Mouse (Mus musculus) lung, adult 2 months (tissue): ENCODE measurements around the gene Lrtm2. TPM values are rescaled to one million over a fixed set of nuclear protein-coding genes. Genes with fewer than 3 reads are reported as not detected.
"Not testable (repeated sequence)": the region's sequence is repeated elsewhere in the genome, so short reads cannot be mapped to it uniquely, and the experiment has no call there.

Source experiments
- DNase-seq: peaks from one replicate; pipeline ENCODE4 v3.0.0; 2022
- H3K4me1 ChIP-seq: fragments of 200-500 bp; 2 replicates; pipeline ENCODE4 v1.6.1; 2011; ENCODE audit warnings: low read length; ENCODE audit not compliant: control insufficient read depth, insufficient read depth
- H3K4me3 ChIP-seq: fragments of 200-500 bp; replicated peaks from 2 replicates; pipeline ENCODE3; 2011; ENCODE audit warnings: low read depth, mild to moderate bottlenecking, control low read depth, low read length; ENCODE audit errors: extremely low read depth
- CTCF ChIP-seq: fragments of 200-500 bp; IDR thresholded peaks from 2 replicates; pipeline ENCODE4 v1.5.1; 2011; ENCODE audit warnings: mild to moderate bottlenecking, low read length, control low read depth; ENCODE audit not compliant: insufficient read depth
- POLR2A ChIP-seq: fragments of 200-500 bp; IDR thresholded peaks from 2 replicates; pipeline ENCODE4 v1.6.1; 2011; ENCODE audit warnings: low read depth, mild to moderate bottlenecking, control low read depth, low read length, borderline replicate concordance; ENCODE audit errors: extremely low read depth
- WGBS: fragments of 180-500 bp; shearing (Covaris S2); methylation state at CpG from one replicate; pipeline ENCODE4 v1.1.7; 2018; 5-methylcytosine and 5-hydroxymethylcytosine counted together
- polyA plus RNA-seq: library from polyadenylated mRNA; depleted of rRNA; stranded (reverse); fragments of >200 nt; gene quantifications from 2 replicates; pipeline ENCODE4 v1.2.3, GENCODE M21; 2012; rRNA removed

Lrtm2 gene
- polyA plus RNA-seq, result 10.1 and 11.5 TPM in 2 replicates

DNA sequence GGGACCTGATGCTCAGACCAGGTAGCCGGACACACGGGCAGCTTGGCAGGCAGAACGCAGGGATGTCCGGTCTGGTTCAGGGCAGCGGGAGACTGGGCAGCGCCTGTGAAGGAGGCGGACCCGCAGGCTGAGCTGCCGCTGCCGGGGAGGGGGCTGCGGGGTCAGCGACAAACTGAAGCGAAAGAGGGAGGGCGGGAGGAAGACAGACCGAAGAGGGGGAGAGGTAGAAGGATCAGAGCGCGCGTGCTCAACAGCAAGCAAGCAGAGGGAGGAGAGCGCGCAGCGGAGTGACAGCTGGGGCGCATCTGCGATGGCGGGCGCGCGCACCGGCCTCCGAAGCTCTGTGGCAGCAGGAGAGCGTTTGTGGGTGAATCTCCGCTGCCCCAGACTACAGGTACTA, at the start of gene Lrtm2:
Gene Lrtm2 (minus strand): TSS at position 261 of the 400 bp plus-strand sequence.
- Histone ChIP-seq H3K4me1 (peaks cover 9% of the 10 kb centered on the region; the same call in 1 of the 2 replicates), H3K4me3 (peak within 1 kb of the TSS; percentile 16)
- 2% methylated on average over 29 of the region's 31 CpGs for WGBS
- TF ChIP-seq POLR2A (no peak), CTCF (no peak)
- DNase-seq, result no peak

DNA sequence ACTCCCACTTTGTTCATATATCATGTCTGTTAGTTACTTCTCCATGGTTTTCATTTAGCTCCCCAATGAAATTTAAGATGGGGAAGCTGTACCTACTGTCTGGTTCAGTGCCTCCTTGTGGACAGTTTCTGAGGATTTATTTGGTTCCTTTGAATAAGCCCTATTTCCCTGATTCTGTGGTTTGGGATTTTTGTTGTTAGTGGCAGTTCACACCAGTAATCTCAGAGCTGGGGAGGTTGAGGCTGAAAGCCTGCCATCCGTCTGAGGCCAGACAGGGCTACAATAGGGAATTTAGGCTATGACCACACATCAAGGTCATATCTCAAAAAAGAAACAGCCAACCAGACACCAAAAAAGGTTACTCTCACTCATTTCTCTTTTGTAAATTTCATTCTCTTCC, 48.1 kb upstream of the Lrtm2 start:
- no peak for TF ChIP-seq POLR2A
- no peak for TF ChIP-seq CTCF
- no peak overlapping the region for H3K4me3 ChIP-seq
- peaks cover 20% of the 10 kb centered on the region for H3K4me1 ChIP-seq
- no peak for DNase-seq
- WGBS, result 84% methylated on average over 1 of the region's 1 CpGs

DNA sequence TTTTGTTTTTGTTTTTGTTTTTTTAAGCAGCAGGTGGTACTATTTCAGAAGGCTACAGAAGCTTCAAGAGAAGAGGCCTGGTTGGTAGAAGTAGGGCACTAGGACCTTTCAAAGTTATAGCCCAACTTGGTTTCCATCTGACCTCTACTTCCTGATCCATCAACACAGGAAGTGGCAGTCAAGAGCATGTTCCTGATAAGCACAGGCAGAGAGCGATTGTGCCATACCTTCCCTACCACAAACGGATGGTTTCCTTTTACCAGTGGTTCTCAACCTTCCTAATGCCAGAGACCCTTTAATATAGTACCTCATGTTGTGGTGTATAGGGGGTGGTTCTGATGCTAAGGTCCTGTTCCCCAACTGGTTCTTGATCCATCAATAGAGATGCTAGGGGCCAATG, 47.0 kb upstream of the Lrtm2 start:
- DNase-seq, result no peak
- H3K4me3 ChIP-seq, result no peak overlapping the region
- no peak for TF ChIP-seq POLR2A
- TF ChIP-seq CTCF, result no peak
- peaks cover 24% of the 10 kb centered on the region for H3K4me1 ChIP-seq
- WGBS, result 7% methylated on average over 2 of the region's 2 CpGs

DNA sequence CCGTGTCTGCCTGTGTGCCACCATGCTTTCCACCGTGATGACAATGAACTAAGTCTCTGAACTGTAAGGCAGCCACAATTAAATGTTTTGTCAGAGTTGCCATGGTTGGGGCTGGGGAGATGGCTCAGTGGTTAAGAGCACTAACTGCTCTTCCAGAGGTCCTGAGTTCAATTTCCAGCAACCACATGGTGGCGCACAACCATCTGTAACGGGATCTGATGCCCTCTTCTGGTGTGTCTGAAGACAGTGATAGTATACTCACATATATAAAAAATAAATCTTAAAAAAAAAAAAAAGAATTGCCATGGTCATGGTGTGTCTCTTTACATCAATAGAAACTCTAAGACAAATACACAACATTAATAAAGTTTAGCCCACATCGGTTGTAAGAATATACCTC, 44.5 kb upstream of the Lrtm2 start:
- TF ChIP-seq POLR2A (no peak), CTCF (no peak)
- H3K4me3 ChIP-seq, result no peak overlapping the region
- DNase-seq, result no peak
- H3K4me1 ChIP-seq, result peaks cover 21% of the 10 kb centered on the region
- WGBS, result 77% methylated on average over 5 of the region's 5 CpGs

DNA sequence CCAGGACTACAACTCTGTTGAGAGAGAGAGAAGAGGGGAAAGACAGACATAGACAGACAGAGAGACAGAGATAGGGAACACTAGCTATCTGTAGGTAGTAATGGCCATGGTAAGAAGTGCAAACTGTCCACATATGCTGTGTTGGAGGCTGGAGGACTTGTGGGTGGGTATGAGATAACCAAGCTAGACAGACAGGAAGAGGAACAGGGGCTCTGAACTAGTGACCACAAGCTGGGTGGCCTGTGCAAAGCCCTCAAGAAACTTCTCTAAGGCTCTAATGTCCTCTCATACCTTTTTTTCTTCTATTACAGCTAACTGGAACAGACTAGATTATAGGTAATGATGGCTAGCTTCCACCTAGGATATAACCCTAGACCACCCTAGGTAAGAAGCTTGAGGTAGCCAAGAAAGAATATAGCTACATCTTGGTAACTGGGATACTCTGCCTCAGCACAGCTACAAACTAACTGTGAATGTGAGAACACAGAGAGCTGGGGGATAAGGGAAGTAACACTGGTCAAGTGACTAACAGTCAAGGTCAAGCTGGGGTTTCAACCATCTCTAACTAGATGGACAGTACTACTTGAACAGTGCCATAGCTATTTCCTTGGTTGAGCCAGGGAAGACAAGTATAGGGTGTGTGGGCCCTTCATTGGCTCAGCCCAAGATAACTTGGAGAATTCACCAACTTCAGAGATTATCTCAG, 42.6 kb upstream of the Lrtm2 start:
- no peak overlapping the region for H3K4me3 ChIP-seq
- TF ChIP-seq POLR2A (no peak), CTCF (no peak)
- DNase-seq, result no peak
- H3K4me1 ChIP-seq, result peaks cover 17% of the 10 kb centered on the region

DNA sequence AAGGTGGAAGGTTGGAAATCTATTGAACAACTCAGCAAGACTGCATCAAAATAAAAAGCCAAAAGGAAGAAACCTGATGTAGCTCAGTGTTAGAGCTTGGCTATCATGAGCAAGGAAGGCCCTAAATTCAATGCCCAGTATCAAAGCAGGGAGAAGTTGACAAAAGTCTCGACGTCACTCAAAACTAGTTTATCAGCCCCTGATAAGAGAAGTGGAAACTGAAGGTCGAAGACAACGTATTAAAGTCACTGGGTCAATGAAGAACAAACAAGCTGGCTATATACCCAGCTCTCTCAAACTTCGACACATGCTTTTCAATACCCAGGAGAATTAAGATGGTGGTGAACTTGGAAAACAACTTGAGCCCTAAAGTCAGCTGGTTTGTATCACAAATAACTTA, 41.7 kb upstream of the Lrtm2 start:
- WGBS, result 44% methylated on average over 5 of the region's 5 CpGs

DNA sequence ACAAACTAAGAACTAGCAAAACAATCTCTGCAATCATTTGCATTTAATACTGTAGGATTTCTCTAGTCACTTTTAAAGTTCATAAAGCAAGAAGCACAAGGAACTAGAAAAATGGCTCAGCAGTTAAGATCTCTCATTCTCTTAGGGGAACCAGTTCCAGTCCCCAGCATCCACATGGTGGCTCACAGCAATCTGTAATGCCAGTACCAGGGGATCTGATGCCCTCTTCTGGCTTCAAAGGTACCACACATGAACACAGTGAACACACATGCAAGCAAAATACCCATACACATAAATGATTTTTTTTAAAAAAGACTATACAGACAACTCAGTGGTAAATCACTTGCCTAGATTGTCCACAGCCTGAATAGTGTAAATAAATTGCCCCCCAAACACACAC, 41.1 kb upstream of the Lrtm2 start:
- Histone ChIP-seq H3K4me3 (no peak overlapping the region), H3K4me1 (peaks cover 13% of the 10 kb centered on the region)
- no peak for TF ChIP-seq CTCF
- TF ChIP-seq POLR2A, result no peak
- DNase-seq, result no peak

More for the DNA sequence above, 41.7 kb upstream of the Lrtm2 start:
- TF ChIP-seq CTCF (no peak), POLR2A (no peak)
- DNase-seq, result no peak
- Histone ChIP-seq H3K4me3 (no peak overlapping the region), H3K4me1 (peaks cover 13% of the 10 kb centered on the region)

DNA sequence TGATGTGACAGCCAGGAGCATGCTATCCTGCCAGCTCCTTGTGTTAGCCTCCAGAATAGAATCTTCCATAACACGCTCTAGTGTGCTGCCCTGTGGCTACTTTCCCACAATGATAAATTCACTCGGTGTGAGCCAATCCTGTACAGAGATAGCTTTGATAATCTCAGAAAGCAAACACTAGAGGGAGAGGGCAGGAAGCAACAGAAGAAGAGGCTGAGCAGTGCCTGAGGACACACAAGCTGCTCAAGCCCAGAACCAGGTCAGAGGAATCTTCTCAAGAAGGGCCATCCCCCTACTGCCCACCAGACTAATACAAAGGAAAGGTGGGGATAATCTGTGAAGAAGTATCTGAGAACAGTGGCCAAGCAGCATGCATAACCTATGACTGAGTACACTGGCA, 36.8 kb upstream of the Lrtm2 start:
- 47% methylated on average over 2 of the region's 2 CpGs for WGBS
- no peak for DNase-seq
- TF ChIP-seq POLR2A (no peak), CTCF (no peak)
- Histone ChIP-seq H3K4me3 (no peak overlapping the region), H3K4me1 (no peaks in the 10 kb centered on the region; the same call in none of the 2 replicates)

DNA sequence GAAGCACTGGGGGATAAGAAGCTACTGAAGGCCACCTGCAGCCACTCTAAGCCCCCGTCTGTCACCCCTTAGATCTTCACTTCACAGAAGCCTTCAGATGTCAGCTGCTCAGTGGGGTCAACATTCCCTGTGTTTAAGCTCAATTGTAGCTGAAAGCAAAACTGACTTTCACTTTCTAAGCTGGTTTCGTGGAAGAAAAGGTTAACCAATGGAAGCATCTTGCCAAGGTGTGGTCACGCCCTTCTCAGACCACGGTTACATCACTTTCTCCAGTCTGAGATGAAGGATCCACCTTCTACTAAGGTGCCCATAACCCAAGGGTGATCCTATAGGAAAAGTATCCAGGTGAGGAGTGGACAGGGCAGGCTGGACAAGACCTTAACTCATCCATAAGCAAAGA, 36.2 kb upstream of the Lrtm2 start:
- H3K4me1 ChIP-seq, DNase-seq: not testable (repeated sequence)
- 72% methylated on average over 4 of the region's 4 CpGs for WGBS

DNA sequence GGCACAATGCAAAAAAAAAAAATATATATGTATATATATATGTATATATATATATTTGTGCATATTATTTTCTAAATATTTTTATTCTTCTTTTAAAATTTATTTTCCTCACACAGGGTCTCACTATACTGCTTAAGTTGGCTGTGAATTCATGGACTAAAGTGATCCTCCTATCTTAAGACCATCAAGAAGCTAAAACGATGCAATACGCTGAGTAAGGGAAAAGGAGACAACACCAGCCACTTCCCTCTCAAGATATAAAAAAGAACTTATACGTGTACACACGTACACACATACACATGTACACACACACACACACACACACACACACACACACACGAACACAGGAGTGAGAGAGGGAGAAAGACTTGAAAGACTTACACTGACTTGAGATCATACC, 33.0 kb upstream of the Lrtm2 start:
- no peak for DNase-seq
- TF ChIP-seq POLR2A, result no peak
- no peak for TF ChIP-seq CTCF
- Histone ChIP-seq H3K4me1 (no peaks in the 10 kb centered on the region; the same call in 1 of the 2 replicates), H3K4me3 (no peak overlapping the region)
- 91% methylated on average over 5 of the region's 5 CpGs for WGBS

More for the DNA sequence above, 36.2 kb upstream of the Lrtm2 start:
- H3K4me3 ChIP-seq, result not testable (repeated sequence)
